Mouse (Mus musculus) ES-E14 (cell line): ENCODE data around the gene C2cd4b.

Experiments
- CHD2 ChIP-seq: IDR thresholded peaks from 2 replicates; pipeline ENCODE4 v1.6.1; 2014; ENCODE audit warnings: mild to moderate bottlenecking, low read depth, low read length, inconsistent platforms
- HCFC1 ChIP-seq: IDR thresholded peaks from 2 replicates; pipeline ENCODE4 v1.6.1; 2012; ENCODE audit warnings: low read length, inconsistent platforms, borderline replicate concordance; ENCODE audit not compliant: insufficient read depth
- MAFK ChIP-seq: IDR thresholded peaks from 2 replicates; pipeline ENCODE4 v1.6.1; 2014; ENCODE audit warnings: mild to moderate bottlenecking, low read depth, low read length, inconsistent platforms; ENCODE audit not compliant: insufficient read depth
- ZC3H11A ChIP-seq: IDR thresholded peaks from 2 replicates; pipeline ENCODE4 v1.6.1; 2012; ENCODE audit warnings: low read depth, mild to moderate bottlenecking, inconsistent platforms, low read length, borderline replicate concordance

DNA sequence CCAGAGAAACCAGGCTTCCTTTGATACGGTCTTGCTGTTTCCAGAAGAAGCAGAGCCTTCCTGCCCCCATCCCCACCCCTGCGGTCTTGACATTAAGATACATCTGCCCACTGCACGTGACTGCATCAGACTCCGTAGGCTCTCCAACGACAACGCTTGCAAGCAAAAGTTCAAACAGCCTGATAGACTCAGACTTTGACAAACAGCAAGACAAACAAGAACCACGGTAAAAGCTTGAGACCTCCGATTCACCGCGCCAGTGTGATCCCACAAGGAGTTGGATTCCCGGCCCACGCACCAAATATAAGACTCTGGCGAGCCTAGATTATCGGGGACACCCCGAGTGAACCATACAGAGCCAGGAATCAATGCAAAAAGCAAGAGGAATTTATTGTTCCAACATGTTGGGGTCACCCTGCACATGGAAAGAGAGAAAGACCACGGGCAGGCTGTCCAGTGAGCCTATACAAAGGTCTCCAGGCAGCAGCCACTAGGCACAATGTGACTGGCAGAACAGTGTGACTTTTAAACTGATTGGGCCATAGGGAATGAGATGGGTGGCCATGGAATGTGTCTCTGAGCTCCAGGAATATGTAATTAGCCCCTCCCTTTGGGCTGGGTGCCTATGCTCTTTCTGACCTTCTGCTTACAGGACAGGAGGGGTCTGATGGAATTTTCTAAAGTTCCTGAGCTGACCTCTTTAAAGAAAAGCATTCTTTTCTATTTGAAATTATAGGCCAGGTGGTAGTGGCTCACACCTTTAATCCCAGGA is 5.6 kb upstream of the C2cd4b start:
- no peak for TF ChIP-seq MAFK
- no peak for TF ChIP-seq ZC3H11A
- no peak for TF ChIP-seq HCFC1
- TF ChIP-seq CHD2 = no peak
